Mouse (Mus musculus) embryonic facial prominence, embryonic 13.5 days (tissue): ENCODE data around the gene Gm14139. TPM values are rescaled to one million over a fixed set of nuclear protein-coding genes. Genes with fewer than 3 reads are reported as not detected.

Experiments used
- polyA plus RNA-seq: library from polyadenylated mRNA; unstranded; fragments of >200 nt; fragmentation: Nextera tagmentation; extraction: Ambion mirVana; gene quantifications from 2 replicates; pipeline ENCODE4 v1.2.1, GENCODE M21; 2015

Gene Gm14139
- polyA plus RNA-seq, 1 experiment from 2014 or later: not detected

Other genes with a start within 250 kb of the Gm14139 start
- 6.5 and 7.1 TPM in 2 replicates for gene Zfp120, start 45.0 kb upstream of the Gm14139 start, polyA plus RNA-seq
- not detected in 2 replicates for gene Gm10770, start 2.1 kb upstream of the Gm14139 start, polyA plus RNA-seq
- gene Zfp937, start 36.3 kb downstream of the Gm14139 start, polyA plus RNA-seq: 8.5 and 10.4 TPM in 2 replicates
- gene Gm21994, start 73.8 kb downstream of the Gm14139 start, polyA plus RNA-seq: 7.6 and 7.7 TPM in 2 replicates
- gene Gm14124, start 75.8 kb downstream of the Gm14139 start, polyA plus RNA-seq: not detected in 2 replicates
- 4.0 and 6.7 TPM in 2 replicates for gene Gm10130, start 141.9 kb downstream of the Gm14139 start, polyA plus RNA-seq
- gene 3300002I08Rik, start 181.0 kb downstream of the Gm14139 start, polyA plus RNA-seq: 9.8 and 10.2 TPM in 2 replicates